Mouse (Mus musculus) MEL (cell line): Measurements from ENCODE around the gene Irs2. TPM values are rescaled to one million over a fixed set of nuclear protein-coding genes. Genes with fewer than 3 reads are reported as not detected.

Experiments used
- DNase-seq: peaks from one replicate; pipeline ENCODE4 v3.0.0; 2011; ENCODE audit warnings: low read depth, low spot score
- H3K27ac ChIP-seq: 2 replicates; pipeline ENCODE4 v1.5.1; 2012; ENCODE audit warnings: low read depth, mild to moderate bottlenecking, control low read depth, low read length, moderate library complexity; ENCODE audit not compliant: control insufficient read depth
- H3K27me3 ChIP-seq, 2 experiments: fragments of 150-350 bp in 1 of 2; sonication (generic) in 1 of 2; 2 replicates each; pipeline ENCODE4 v1.6.1; 2012; ENCODE audit warnings: low read length in 2 of 2, mild to moderate bottlenecking in 2 of 2, improper control_type of control experiment in 1 of 2, moderate library complexity in 1 of 2; ENCODE audit not compliant: insufficient read depth in 2 of 2, control insufficient read depth in 1 of 2
- H3K36me3 ChIP-seq, 2 experiments: 2 replicates each; pipeline ENCODE4 v1.6.1; 2012 to 2014; ENCODE audit warnings: low read length in 2 of 2, improper control_type of control experiment in 1 of 2, inconsistent platforms in 1 of 2, mild to moderate bottlenecking in 1 of 2; ENCODE audit not compliant: insufficient read depth in 2 of 2, control insufficient read depth in 1 of 2
- H3K4me1 ChIP-seq, 2 experiments: fragments of 150-350 bp in 1 of 2; sonication (generic) in 1 of 2; 2 replicates each; pipeline ENCODE4 v1.6.1; 2012; ENCODE audit warnings: low read length in 2 of 2, improper control_type of control experiment in 1 of 2, mild to moderate bottlenecking in 1 of 2; ENCODE audit not compliant: insufficient read depth in 2 of 2, control insufficient read depth in 1 of 2
- H3K4me3 ChIP-seq, 2 experiments: fragments of 150-350 bp in 1 of 2; sonication (generic) in 1 of 2; 2 replicates each; pipeline ENCODE4 v1.5.1; 2012; ENCODE audit warnings: low read depth in 2 of 2, low read length in 2 of 2, mild to moderate bottlenecking in 2 of 2, moderate library complexity in 2 of 2, control low read depth in 1 of 2, improper control_type of control experiment in 1 of 2; ENCODE audit not compliant: control insufficient read depth in 1 of 2, insufficient read depth in 1 of 2
- H3K79me2 ChIP-seq: 2 replicates; pipeline ENCODE4 v1.6.1; 2012; ENCODE audit warnings: mild to moderate bottlenecking, low read length, moderate library complexity; ENCODE audit not compliant: control insufficient read depth, poor library complexity, insufficient read depth
- H3K9ac ChIP-seq: 2 replicates; pipeline ENCODE4 v1.6.1; 2012; ENCODE audit warnings: low read depth, mild to moderate bottlenecking, control low read depth, low read length, moderate library complexity; ENCODE audit not compliant: control insufficient read depth, poor library complexity, severe bottlenecking
- H3K9me3 ChIP-seq: fragments of 150-350 bp; sonication (generic); replicated peaks from 2 replicates; pipeline ENCODE4 v1.6.1; 2012; ENCODE audit warnings: mild to moderate bottlenecking, low read length, improper control_type of control experiment, moderate library complexity; ENCODE audit not compliant: insufficient read depth
- EP300 ChIP-seq, 2 experiments: IDR thresholded peaks; 2 replicates each; pipeline ENCODE4 v1.6.1; 2011; ENCODE audit warnings: improper control_type of control experiment in 2 of 2, low read length in 2 of 2, low read depth in 1 of 2, mild to moderate bottlenecking in 1 of 2
- ETS1 ChIP-seq: IDR thresholded peaks from 2 replicates; pipeline ENCODE4 v1.6.1; 2012; ENCODE audit warnings: low read depth, mild to moderate bottlenecking, inconsistent platforms, low read length, improper control_type of control experiment, moderate library complexity
- GATA1 ChIP-seq: IDR thresholded peaks from 2 replicates; pipeline ENCODE4 v1.6.1; 2011; ENCODE audit warnings: low read depth, low read length, improper control_type of control experiment
- MAX ChIP-seq: IDR thresholded peaks from 2 replicates; pipeline ENCODE4 v1.6.1; 2011; ENCODE audit warnings: low read length, improper control_type of control experiment
- MAZ ChIP-seq: IDR thresholded peaks from 2 replicates; pipeline ENCODE4 v1.6.1; 2012; ENCODE audit warnings: low read depth, mild to moderate bottlenecking, inconsistent platforms, low read length, improper control_type of control experiment
- MYC ChIP-seq: IDR thresholded peaks from 2 replicates; pipeline ENCODE4 v1.6.1; 2011; ENCODE audit warnings: low read depth, mild to moderate bottlenecking, low read length, improper control_type of control experiment, moderate library complexity
- NELFE ChIP-seq: IDR thresholded peaks from 2 replicates; pipeline ENCODE4 v1.6.1; 2011; ENCODE audit warnings: low read depth, low read length, improper control_type of control experiment
- NRF1 ChIP-seq: IDR thresholded peaks from 2 replicates; pipeline ENCODE4 v1.6.1; 2014; ENCODE audit warnings: low read depth, mild to moderate bottlenecking, inconsistent platforms, low read length, improper control_type of control experiment, moderate library complexity; ENCODE audit not compliant: poor library complexity, insufficient read depth, severe bottlenecking
- POLR2A ChIP-seq, 2 experiments: IDR thresholded peaks; 2 replicates each; pipeline ENCODE4 v1.6.1; 2011 to 2012; ENCODE audit warnings: low read length in 2 of 2, mild to moderate bottlenecking in 2 of 2, control low read depth in 1 of 2, improper control_type of control experiment in 1 of 2, low read depth in 1 of 2, moderate library complexity in 1 of 2; ENCODE audit not compliant: control insufficient read depth in 1 of 2, insufficient read depth in 1 of 2, poor library complexity in 1 of 2
- RCOR1 ChIP-seq: IDR thresholded peaks from 2 replicates; pipeline ENCODE4 v1.6.1; 2012; ENCODE audit warnings: low read depth, mild to moderate bottlenecking, inconsistent platforms, low read length, improper control_type of control experiment
- SIN3A ChIP-seq: IDR thresholded peaks from 2 replicates; pipeline ENCODE4 v1.6.1; 2012; ENCODE audit warnings: low read length, improper control_type of control experiment, inconsistent platforms
- TAL1 ChIP-seq: IDR thresholded peaks from 2 replicates; pipeline ENCODE4 v1.6.1; 2012; ENCODE audit warnings: mild to moderate bottlenecking, inconsistent platforms, low read length, moderate library complexity, mixed read lengths
- TCF12 ChIP-seq: IDR thresholded peaks from 2 replicates; pipeline ENCODE4 v1.6.1; 2014; ENCODE audit warnings: low read depth, mild to moderate bottlenecking, inconsistent platforms, low read length, improper control_type of control experiment, moderate library complexity
- USF1 ChIP-seq: IDR thresholded peaks from 2 replicates; pipeline ENCODE4 v1.6.1; 2014; ENCODE audit warnings: low read depth, mild to moderate bottlenecking, inconsistent platforms, low read length, improper control_type of control experiment, moderate library complexity
- ZNF384 ChIP-seq: IDR thresholded peaks from 2 replicates; pipeline ENCODE4 v1.6.1; 2012; ENCODE audit warnings: low read depth, mild to moderate bottlenecking, inconsistent platforms, low read length, improper control_type of control experiment
- polyA plus RNA-seq, 2 experiments: library from polyadenylated mRNA; stranded (reverse) in 1 of 2; unstranded in 1 of 2; fragments of >175 nt in 1 of 2; fragments of >200 nt in 1 of 2; gene quantifications; 2 replicates each; pipeline versions ENCODE4 v1.2.1 to v1.2.4; 2012; ENCODE audit warnings: low replicate concordance in 2 of 2, low read depth in 1 of 2; ENCODE audit not compliant: insufficient read length in 2 of 2, insufficient read depth in 1 of 2, missing spikeins in 1 of 2
- total RNA-seq: library from RNA; depleted of rRNA; stranded (reverse); fragments of 300-350 nt; gene quantifications from 2 replicates; pipeline ENCODE4 v1.2.3, GENCODE M21; 2012

The Irs2 gene
- total and polyA plus RNA-seq, 3 experiments, result 16.4 to 23.1 TPM; not detected in 1

GRCm38 (mm10) chr8:11004781-11005459, 3.3 kb downstream of the Irs2 start:
- DNase-seq, result peak; percentile 26
- H3K9ac ChIP-seq, result peak overlapping the region; percentile 83
- peak overlapping the region; percentile 79 for H3K27ac ChIP-seq
- peaks cover 0 to 23% of the 10 kb centered on the region in 2 experiments; a peak in 2 of 4 replicates for H3K36me3 ChIP-seq
- no peaks in the 10 kb centered on the region for H3K9me3 ChIP-seq
- TF ChIP-seq POLR2A (IDR thresholded peaks at IDR 0.05; ENCODE audit: control insufficient read depth in 1 of 2, insufficient read depth in 1 of 2, low read depth in 1 of 2, low read length in 2 of 2, poor library complexity in 1 of 2) (0 out of 4 replicates have a peak, but pooled peaks have one; percentile 14 to 18), MYC (no peak)
- peaks cover 88% of the 10 kb centered on the region for H3K79me2 ChIP-seq
- no peaks in the 10 kb centered on the region for H3K27me3 ChIP-seq
- peaks cover 15 to 41% of the 10 kb centered on the region in 2 experiments for H3K4me1 ChIP-seq
- H3K4me3 ChIP-seq, result peak overlapping the region; percentile 18 to 83; a peak in 3 of 4 replicates

- TF ChIP-seq POLR2A (IDR thresholded peaks at IDR 0.05; ENCODE audit: control insufficient read depth in 1 of 2, insufficient read depth in 1 of 2, low read depth in 1 of 2, low read length in 2 of 2, poor library complexity in 1 of 2), result no peak; a peak in 1 of 4 replicates
- no peak for TF ChIP-seq MAX
- no peak for TF ChIP-seq ZNF384
- Histone ChIP-seq H3K9ac (peak overlapping the region; percentile 83), H3K4me3 (peak overlapping the region; percentile 64 to 83), H3K4me1 (peaks cover 23 to 41% of the 10 kb centered on the region in 2 experiments), H3K27me3 (no peaks in the 10 kb centered on the region), H3K79me2 (peaks cover 92% of the 10 kb centered on the region), H3K9me3 (no peaks in the 10 kb centered on the region), H3K27ac (peak overlapping the region; percentile 79), H3K36me3 (peaks cover 0 to 30% of the 10 kb centered on the region in 2 experiments; a peak in 2 of 4 replicates)
- DNase-seq, result peak; percentile 53
These were observed 4.3 kb downstream of the Irs2 start for GRCm38 (mm10) chr8:11003917-11004470.

- Histone ChIP-seq H3K4me3 (peak overlapping the region; percentile 64 to 83), H3K4me1 (peaks cover 28 to 46% of the 10 kb centered on the region in 2 experiments), H3K79me2 (peaks cover 93% of the 10 kb centered on the region), H3K36me3 (peaks cover 0 to 35% of the 10 kb centered on the region in 2 experiments; a peak in 2 of 4 replicates), H3K27ac (peak overlapping the region; percentile 79), H3K9ac (peak overlapping the region; percentile 83), H3K27me3 (no peaks in the 10 kb centered on the region), H3K9me3 (no peaks in the 10 kb centered on the region)
- TF ChIP-seq TAL1 (peak; percentile 55), SIN3A (peak; percentile 39; the same call in 1 of the 2 replicates), GATA1 (peak; percentile 34; the same call in 1 of the 2 replicates), USF1 (no peak), EP300 (IDR thresholded peaks at IDR 0.05; ENCODE audit: low read depth in 1 of 2, low read length in 2 of 2) (peak in 1 of 2 experiments; percentile 67; a peak in 2 of 4 replicates), ETS1 (peak; percentile 81), TCF12 (peak; percentile 74), MAZ (peak; percentile 65; the same call in 1 of the 2 replicates), NRF1 (no peak), NELFE (no peak), RCOR1 (peak; percentile 52)
- DNase-seq, result peak; percentile 70
These were observed 5.0 kb downstream of the Irs2 start for GRCm38 (mm10) chr8:11003253-11003652.
